Mouse (Mus musculus): ENCODE measurements around the gene Clec11a. TPM values are rescaled to one million over a fixed set of nuclear protein-coding genes. Genes with fewer than 3 reads are reported as not detected.

Gene Clec11a
- polyA plus RNA-seq, 1 experiment from 2014 or later = 6.1 TPM

GRCm38 (mm10) chr7:44310285-44310877, 3.7 kb upstream of the Clec11a start:
- Histone ChIP-seq H3K27me3 (ENCODE audit: control insufficient read depth, insufficient read depth, low read length) (peaks cover 6% of the 10 kb centered on the region), H3K9ac (ENCODE audit: low read length) (peak overlapping the region; percentile 72), H3K4me3 (replicated peaks; ENCODE audit: low read length) (peak overlapping the region; percentile 56), H3K4me1 (ENCODE audit: control insufficient read depth, insufficient read depth, low read length) (peaks cover 21% of the 10 kb centered on the region), H3K4me2 (ENCODE audit: low read depth, low read length) (peak overlapping the region; percentile 98), H3K9me3 (replicated peaks; ENCODE audit: control insufficient read depth, low read length) (no peaks in the 10 kb centered on the region), H3K36me3 (ENCODE audit: control insufficient read depth, insufficient read depth, low read length) (no peaks in the 10 kb centered on the region), H3K27ac (ENCODE audit: low read length) (no peak overlapping the region)
- ATAC-seq (ENCODE audit: insufficient read depth, low FRiP score) = peak; percentile 12; the same call in 1 of the 2 replicates
- WGBS = under 1% methylated on average over 40 of the region's 40 CpGs

- Histone ChIP-seq H3K27ac (ENCODE audit: low read length) (no peak within 1 kb of the TSS), H3K4me2 (ENCODE audit: low read depth, low read length) (peak within 1 kb of the TSS; percentile 98), H3K4me3 (replicated peaks; ENCODE audit: low read length) (peak within 1 kb of the TSS; percentile 56), H3K9me3 (replicated peaks; ENCODE audit: control insufficient read depth, low read length) (no peaks in the 10 kb centered on the region), H3K4me1 (ENCODE audit: control insufficient read depth, insufficient read depth, low read length) (peaks cover 21% of the 10 kb centered on the region), H3K9ac (ENCODE audit: low read length) (peak within 1 kb of the TSS; percentile 72), H3K27me3 (ENCODE audit: control insufficient read depth, insufficient read depth, low read length) (peaks cover 6% of the 10 kb centered on the region), H3K36me3 (ENCODE audit: control insufficient read depth, insufficient read depth, low read length) (no peaks in the 10 kb centered on the region)
- no peak for ATAC-seq (ENCODE audit: insufficient read depth, low FRiP score)
- WGBS = 15% methylated on average over 16 of the region's 22 CpGs
Measured at GRCm38 (mm10) chr7:44309475-44310284, 3.0 kb upstream of the Clec11a start, which contains the start of gene Shank1. Shank1 (plus strand) TSS chr7:44310253.

GRCm38 (mm10) chr7:44307261-44308020, 739 bp upstream of the Clec11a start:
- peaks cover 27% of the 10 kb centered on the region for H3K4me1 ChIP-seq (ENCODE audit: control insufficient read depth, insufficient read depth, low read length)
- H3K27me3 ChIP-seq (ENCODE audit: control insufficient read depth, insufficient read depth, low read length) = peaks cover 6% of the 10 kb centered on the region
- H3K4me2 ChIP-seq (ENCODE audit: low read depth, low read length) = no peak overlapping the region
- no peaks in the 10 kb centered on the region for H3K9me3 ChIP-seq (replicated peaks; ENCODE audit: control insufficient read depth, low read length)
- H3K4me3 ChIP-seq (replicated peaks; ENCODE audit: low read length) = no peak overlapping the region
- no peak for ATAC-seq (ENCODE audit: insufficient read depth, low FRiP score)
- 31% methylated on average over 9 of the region's 9 CpGs for WGBS
- H3K36me3 ChIP-seq (ENCODE audit: control insufficient read depth, insufficient read depth, low read length) = no peaks in the 10 kb centered on the region
- H3K27ac ChIP-seq (ENCODE audit: low read length) = peak overlapping the region; percentile 28
- H3K9ac ChIP-seq (ENCODE audit: low read length) = peak overlapping the region; percentile 22; the same call in 1 of the 2 replicates

GRCm38 (mm10) chr7:44305686-44306085, 1.0 kb downstream of the Clec11a start:
- Histone ChIP-seq H3K4me3 (replicated peaks; ENCODE audit: low read length) (peak overlapping the region; percentile 74), H3K9ac (ENCODE audit: low read length) (peak overlapping the region; percentile 54), H3K9me3 (replicated peaks; ENCODE audit: control insufficient read depth, low read length) (no peaks in the 10 kb centered on the region), H3K4me1 (ENCODE audit: control insufficient read depth, insufficient read depth, low read length) (peaks cover 19% of the 10 kb centered on the region), H3K36me3 (ENCODE audit: control insufficient read depth, insufficient read depth, low read length) (no peaks in the 10 kb centered on the region), H3K4me2 (ENCODE audit: low read depth, low read length) (peak overlapping the region; percentile 90), H3K27me3 (ENCODE audit: control insufficient read depth, insufficient read depth, low read length) (peaks cover 2% of the 10 kb centered on the region; the same call in 1 of the 2 replicates), H3K27ac (ENCODE audit: low read length) (peak overlapping the region; percentile 79)
- ATAC-seq (ENCODE audit: insufficient read depth, low FRiP score) = no peak
- WGBS = 12% methylated on average over 16 of the region's 16 CpGs

GRCm38 (mm10) chr7:44304775-44305641, 1.7 kb downstream of the Clec11a start:
- Histone ChIP-seq H3K36me3 (ENCODE audit: control insufficient read depth, insufficient read depth, low read length) (no peaks in the 10 kb centered on the region), H3K27me3 (ENCODE audit: control insufficient read depth, insufficient read depth, low read length) (peaks cover 2% of the 10 kb centered on the region; the same call in 1 of the 2 replicates), H3K4me2 (ENCODE audit: low read depth, low read length) (peak overlapping the region; percentile 90), H3K4me3 (replicated peaks; ENCODE audit: low read length) (peak overlapping the region; percentile 74), H3K9ac (ENCODE audit: low read length) (peak overlapping the region; percentile 90), H3K27ac (ENCODE audit: low read length) (peak overlapping the region; percentile 90), H3K4me1 (ENCODE audit: control insufficient read depth, insufficient read depth, low read length) (peaks cover 16% of the 10 kb centered on the region), H3K9me3 (replicated peaks; ENCODE audit: control insufficient read depth, low read length) (no peaks in the 10 kb centered on the region)
- peak; percentile 96 for ATAC-seq (ENCODE audit: insufficient read depth, low FRiP score)
- WGBS = under 1% methylated on average over 49 of the region's 49 CpGs

GRCm38 (mm10) chr7:44304463-44304774, 2.3 kb downstream of the Clec11a start:
- Histone ChIP-seq H3K4me2 (ENCODE audit: low read depth, low read length) (peak overlapping the region; percentile 90), H3K36me3 (ENCODE audit: control insufficient read depth, insufficient read depth, low read length) (no peaks in the 10 kb centered on the region), H3K27me3 (ENCODE audit: control insufficient read depth, insufficient read depth, low read length) (peaks cover 2% of the 10 kb centered on the region; the same call in 1 of the 2 replicates), H3K4me3 (replicated peaks; ENCODE audit: low read length) (peak overlapping the region; percentile 74), H3K9ac (ENCODE audit: low read length) (peak overlapping the region; percentile 90), H3K27ac (ENCODE audit: low read length) (peak overlapping the region; percentile 90), H3K9me3 (replicated peaks; ENCODE audit: control insufficient read depth, low read length) (no peaks in the 10 kb centered on the region), H3K4me1 (ENCODE audit: control insufficient read depth, insufficient read depth, low read length) (peaks cover 16% of the 10 kb centered on the region)
- ATAC-seq (ENCODE audit: insufficient read depth, low FRiP score) = peak; percentile 2; the same call in 1 of the 2 replicates
- WGBS = under 1% methylated on average over 25 of the region's 25 CpGs

- H3K4me3 ChIP-seq (replicated peaks; ENCODE audit: low read length) = peak overlapping the region; percentile 74
- H3K4me2 ChIP-seq (ENCODE audit: low read depth, low read length) = peak overlapping the region; percentile 90
- H3K4me1 ChIP-seq (ENCODE audit: control insufficient read depth, insufficient read depth, low read length) = peaks cover 16% of the 10 kb centered on the region
- H3K27me3 ChIP-seq (ENCODE audit: control insufficient read depth, insufficient read depth, low read length) = peaks cover 2% of the 10 kb centered on the region; the same call in 1 of the 2 replicates
- H3K9ac ChIP-seq (ENCODE audit: low read length) = peak overlapping the region; percentile 90
- ATAC-seq (ENCODE audit: insufficient read depth, low FRiP score) = no peak
- no peaks in the 10 kb centered on the region for H3K36me3 ChIP-seq (ENCODE audit: control insufficient read depth, insufficient read depth, low read length)
- no peaks in the 10 kb centered on the region for H3K9me3 ChIP-seq (replicated peaks; ENCODE audit: control insufficient read depth, low read length)
- WGBS = 81% methylated on average over 14 of the region's 14 CpGs
- peak overlapping the region; percentile 90 for H3K27ac ChIP-seq (ENCODE audit: low read length)
Measured at GRCm38 (mm10) chr7:44303346-44304340, 3.1 kb downstream of the Clec11a start.

Measured in stomach, embryonic 16.5 days (tissue).